Mouse (Mus musculus): ENCODE results near the gene Iqgap1. TPM values are rescaled to one million over a fixed set of nuclear protein-coding genes. Genes with fewer than 3 reads are reported as not detected.

Iqgap1 gene
- total and polyA plus RNA-seq, 3 experiments: 20.6 to 87.9 (median 58.8) TPM

GRCm38 (mm10) chr7:80843176-80843575 is 17.4 kb upstream of the Iqgap1 start:
- H3K9ac ChIP-seq (ENCODE audit: control insufficient read depth, low read depth, low read length, poor library complexity, severe bottlenecking): no peak overlapping the region
- H3K9me3 ChIP-seq (replicated peaks; ENCODE audit: insufficient read depth, low read length): no peaks in the 10 kb centered on the region
- H3K4me1 ChIP-seq (ENCODE audit: control insufficient read depth in 1 of 2, insufficient read depth in 2 of 2, low read length in 2 of 2): peaks cover 5 to 19% of the 10 kb centered on the region in 2 experiments
- DNase-seq (ENCODE audit: low read depth, low spot score): no peak
- no peak overlapping the region for H3K27ac ChIP-seq (ENCODE audit: control insufficient read depth, low read depth, low read length)
- H3K36me3 ChIP-seq (ENCODE audit: control insufficient read depth in 1 of 2, insufficient read depth in 2 of 2, low read length in 2 of 2): peaks cover 0 to 12% of the 10 kb centered on the region in 2 experiments; a peak in 2 of 4 replicates
- TF ChIP-seq POLR2AphosphoS5 (IDR thresholded peaks at IDR 0.05; ENCODE audit: borderline replicate concordance, low read depth, low read length) (no peak), CHD1 (IDR thresholded peaks at IDR 0.05; ENCODE audit: low read depth, low read length) (no peak), UBTF (IDR thresholded peaks at IDR 0.05; ENCODE audit: borderline replicate concordance, insufficient read depth, low read depth, low read length) (no peak), TAL1 (IDR thresholded peaks at IDR 0.05; ENCODE audit: low read length) (no peak), CHD2 (IDR thresholded peaks at IDR 0.05; ENCODE audit: low read length) (no peak), RAD21 (IDR thresholded peaks at IDR 0.05; ENCODE audit: low read depth, low read length) (no peak), POLR2A (IDR thresholded peaks at IDR 0.05; ENCODE audit: control insufficient read depth in 1 of 2, insufficient read depth in 1 of 2, low read depth in 1 of 2, low read length in 2 of 2, poor library complexity in 1 of 2) (no peak), USF2 (IDR thresholded peaks at IDR 0.05; ENCODE audit: borderline replicate concordance in 1 of 2, insufficient read depth in 1 of 2, low read depth in 1 of 2, low read length in 2 of 2) (no peak), MAX (IDR thresholded peaks at IDR 0.05; ENCODE audit: low read length) (no peak), MAZ (IDR thresholded peaks at IDR 0.05; ENCODE audit: low read depth, low read length) (no peak), ZNF384 (IDR thresholded peaks at IDR 0.05; ENCODE audit: low read depth, low read length) (no peak), ELF1 (IDR thresholded peaks at IDR 0.05; ENCODE audit: low read depth, low read length) (no peak)
- H3K4me3 ChIP-seq (ENCODE audit: control insufficient read depth in 1 of 2, insufficient read depth in 1 of 2, low read depth in 2 of 2, low read length in 2 of 2): no peak overlapping the region
- H3K79me2 ChIP-seq (ENCODE audit: control insufficient read depth, insufficient read depth, low read length, poor library complexity): no peaks in the 10 kb centered on the region
- H3K27me3 ChIP-seq (ENCODE audit: control insufficient read depth in 1 of 2, insufficient read depth in 2 of 2, low read length in 2 of 2): no peaks in the 10 kb centered on the region

DNA sequence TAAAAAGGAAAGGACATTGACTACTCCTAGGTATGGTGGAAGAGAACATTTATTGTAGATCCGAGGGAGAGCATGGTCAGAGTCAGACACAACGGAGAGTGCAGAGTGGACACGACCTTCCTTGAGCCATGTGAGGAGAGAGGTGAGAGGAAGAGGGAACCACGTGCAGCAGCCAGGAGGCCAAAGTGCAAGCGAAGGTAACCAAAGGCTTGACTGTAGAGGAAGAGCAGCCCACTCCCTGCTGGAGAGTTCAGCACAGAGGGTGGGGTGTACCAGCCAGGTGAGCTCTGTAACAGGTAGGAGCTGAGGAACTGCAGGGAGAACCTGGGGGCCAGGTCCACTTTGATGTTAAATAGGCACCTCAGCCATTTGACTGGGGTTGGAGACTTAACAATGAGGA is 16.4 kb upstream of the Iqgap1 start:
- H3K4me3 ChIP-seq (ENCODE audit: control insufficient read depth in 1 of 2, insufficient read depth in 1 of 2, low read depth in 2 of 2, low read length in 2 of 2): no peak overlapping the region
- TF ChIP-seq POLR2AphosphoS2 (IDR thresholded peaks at IDR 0.05; ENCODE audit: low read length) (no peak), USF2 (IDR thresholded peaks at IDR 0.05; ENCODE audit: borderline replicate concordance in 1 of 2, insufficient read depth in 1 of 2, low read depth in 1 of 2, low read length in 2 of 2) (no peak), E2F4 (IDR thresholded peaks at IDR 0.05; ENCODE audit: borderline replicate concordance, low read depth, low read length) (no peak), GABPA (IDR thresholded peaks at IDR 0.05; ENCODE audit: low read depth, low read length) (no peak), HCFC1 (IDR thresholded peaks at IDR 0.05; ENCODE audit: low read depth, low read length) (no peak), RAD21 (IDR thresholded peaks at IDR 0.05; ENCODE audit: low read depth, low read length) (no peak), USF1 (IDR thresholded peaks at IDR 0.05; ENCODE audit: low read depth, low read length) (no peak), TBP (IDR thresholded peaks at IDR 0.05; ENCODE audit: low read depth, low read length) (no peak), POLR2A (IDR thresholded peaks at IDR 0.05; ENCODE audit: control insufficient read depth in 1 of 2, insufficient read depth in 1 of 2, low read depth in 1 of 2, low read length in 2 of 2, poor library complexity in 1 of 2) (no peak), KAT2A (conservative IDR thresholded peaks at IDR 0.05; ENCODE audit: low read depth, low read length) (no peak), TCF12 (IDR thresholded peaks at IDR 0.05; ENCODE audit: low read depth, low read length) (no peak), NELFE (IDR thresholded peaks at IDR 0.05; ENCODE audit: low read depth, low read length) (no peak), MEF2A (IDR thresholded peaks at IDR 0.05; ENCODE audit: extremely low read depth, insufficient replicate concordance, low read depth, low read length, poor library complexity, severe bottlenecking) (no peak), MXI1 (IDR thresholded peaks at IDR 0.05; ENCODE audit: low read depth, low read length) (no peak), GATA1 (IDR thresholded peaks at IDR 0.05; ENCODE audit: low read depth, low read length) (no peak), CHD2 (IDR thresholded peaks at IDR 0.05; ENCODE audit: low read length) (no peak), POLR2AphosphoS5 (IDR thresholded peaks at IDR 0.05; ENCODE audit: borderline replicate concordance, low read depth, low read length) (no peak), JUND (IDR thresholded peaks at IDR 0.05; ENCODE audit: low read depth, low read length) (no peak), ZMIZ1 (IDR thresholded peaks at IDR 0.05; ENCODE audit: low read depth, low read length) (no peak)
- DNase-seq (ENCODE audit: low read depth, low spot score): no peak
- H3K27me3 ChIP-seq (ENCODE audit: control insufficient read depth in 1 of 2, insufficient read depth in 2 of 2, low read length in 2 of 2): no peaks in the 10 kb centered on the region
- H3K4me1 ChIP-seq (ENCODE audit: control insufficient read depth in 1 of 2, insufficient read depth in 2 of 2, low read length in 2 of 2): peaks cover 5 to 17% of the 10 kb centered on the region in 2 experiments
- H3K9me3 ChIP-seq (replicated peaks; ENCODE audit: insufficient read depth, low read length): no peaks in the 10 kb centered on the region
- H3K27ac ChIP-seq (ENCODE audit: control insufficient read depth, low read depth, low read length): no peak overlapping the region
- no peaks in the 10 kb centered on the region for H3K79me2 ChIP-seq (ENCODE audit: control insufficient read depth, insufficient read depth, low read length, poor library complexity)
- H3K9ac ChIP-seq (ENCODE audit: control insufficient read depth, low read depth, low read length, poor library complexity, severe bottlenecking): no peak overlapping the region
- peaks cover 0 to 12% of the 10 kb centered on the region in 2 experiments; a peak in 2 of 4 replicates for H3K36me3 ChIP-seq (ENCODE audit: control insufficient read depth in 1 of 2, insufficient read depth in 2 of 2, low read length in 2 of 2)

Measured in MEL (cell line).